Comparison of ENCODE assay signal across 20 mouse cellular contexts in genomic region chr16:27962811-27963210, GRCm38 (mm10).
DNase-seq lines count a peak whose midpoint lies in the region; ATAC-seq and TF ChIP-seq lines count a peak whose summit lies in the region.
"Had no signal": no experiment of that assay in that cellular context is flagged by ENCODE, and none has a peak within 500 bp of the region (broad histone marks: within the 10 kb centered on the region; RNA-seq: fewer than 3 reads in every experiment).

No protein-coding gene starts in this region.

- WGBS in hindbrain, embryonic 15.5 days = 71% methylated on average over 2 of the region's 2 CpGs
- WGBS in hindbrain, embryonic 11.5 days = 88% methylated on average over 2 of the region's 2 CpGs
- 67% methylated on average over 2 of the region's 2 CpGs for WGBS in hindbrain, postnatal 0 days
- WGBS in neural tube, embryonic 15.5 days = 33% methylated on average over 2 of the region's 2 CpGs
- WGBS in heart, embryonic 11.5 days (ENCODE audit: insufficient replicate concordance) = 79% methylated on average over 2 of the region's 2 CpGs

- no peaks in the 10 kb centered on the region for H3K36me3 ChIP-seq in hindbrain, embryonic 15.5 days
- no peaks in the 10 kb centered on the region for H3K36me3 ChIP-seq in hindbrain, embryonic 11.5 days (ENCODE audit: control insufficient read depth, insufficient read depth, low read length)
- no peaks in the 10 kb centered on the region for H3K36me3 ChIP-seq in hindbrain, postnatal 0 days (ENCODE audit: insufficient read depth, low read length)
- H3K36me3 ChIP-seq in neural tube, embryonic 15.5 days = no peaks in the 10 kb centered on the region
- no peaks in the 10 kb centered on the region for H3K36me3 ChIP-seq in heart, embryonic 11.5 days (ENCODE audit: control insufficient read depth, insufficient read depth, low read length)
- H3K36me3 ChIP-seq: embryonic facial prominence, embryonic 13.5 days; forebrain, embryonic 12.5 days; heart, embryonic 13.5 days had no signal

- no peak for TF ChIP-seq POLR2A in brain, embryonic 14.5 days (IDR thresholded peaks at IDR 0.05; ENCODE audit: borderline replicate concordance, extremely low read depth, insufficient read depth, insufficient read length, poor library complexity, severe bottlenecking)

- no peaks in the 10 kb centered on the region for H3K4me1 ChIP-seq in hindbrain, embryonic 15.5 days (replicated peaks)
- H3K4me1 ChIP-seq in hindbrain, embryonic 11.5 days (replicated peaks; ENCODE audit: control insufficient read depth, insufficient read depth, low read length) = no peaks in the 10 kb centered on the region
- no peaks in the 10 kb centered on the region for H3K4me1 ChIP-seq in hindbrain, postnatal 0 days (ENCODE audit: insufficient read depth, low read length)
- no peaks in the 10 kb centered on the region for H3K4me1 ChIP-seq in neural tube, embryonic 15.5 days
- no peaks in the 10 kb centered on the region for H3K4me1 ChIP-seq in heart, embryonic 11.5 days (ENCODE audit: control insufficient read depth, insufficient read depth, low read length)
- H3K4me1 ChIP-seq: embryonic facial prominence, embryonic 13.5 days; forebrain, embryonic 12.5 days; heart, embryonic 13.5 days had no signal

- 0 out of 2 replicates have a peak, but pooled peaks have one; percentile 34 for ATAC-seq in hindbrain, embryonic 15.5 days (ENCODE audit: low FRiP score, low read depth)
- no peak for ATAC-seq in hindbrain, embryonic 11.5 days (ENCODE audit: low FRiP score)
- ATAC-seq in hindbrain, postnatal 0 days = no peak
- peak; percentile 85 for ATAC-seq in neural tube, embryonic 15.5 days (ENCODE audit: low FRiP score)
- no peak for ATAC-seq in activated CD4-positive, CD25-positive, alpha-beta regulatory T cell, adult 4 months
- no peak for ATAC-seq in heart, embryonic 11.5 days (replicated peaks; ENCODE audit: insufficient number of reproducible peaks, low FRiP score, low TSS enrichment)
- ATAC-seq: inflammation-experienced regulatory T-cells, adult 6 months; intestine, postnatal 0 days had no signal

- H3K9ac ChIP-seq in hindbrain, embryonic 15.5 days = no peak overlapping the region
- H3K9ac ChIP-seq in hindbrain, embryonic 11.5 days (ENCODE audit: low read depth, low read length) = no peak overlapping the region
- no peak overlapping the region for H3K9ac ChIP-seq in hindbrain, postnatal 0 days (replicated peaks; ENCODE audit: low read length)
- H3K9ac ChIP-seq in neural tube, embryonic 15.5 days (replicated peaks) = no peak overlapping the region
- no peak overlapping the region for H3K9ac ChIP-seq in heart, embryonic 11.5 days (ENCODE audit: low read depth, low read length)
- H3K9ac ChIP-seq: embryonic facial prominence, embryonic 13.5 days; forebrain, embryonic 12.5 days; heart, embryonic 13.5 days had no signal

- no peak overlapping the region for H3K4me3 ChIP-seq in hindbrain, embryonic 15.5 days
- H3K4me3 ChIP-seq in hindbrain, embryonic 11.5 days (ENCODE audit: low read depth, low read length) = no peak overlapping the region
- no peak overlapping the region for H3K4me3 ChIP-seq in hindbrain, postnatal 0 days (ENCODE audit: low read length)
- no peak overlapping the region for H3K4me3 ChIP-seq in neural tube, embryonic 15.5 days (replicated peaks)
- no peak overlapping the region for H3K4me3 ChIP-seq in heart, embryonic 11.5 days (ENCODE audit: low read depth, low read length)
- H3K4me3 ChIP-seq: embryonic facial prominence, embryonic 13.5 days; forebrain, embryonic 12.5 days; gastrocnemius, adult 2 months; heart, embryonic 13.5 days had no signal

- no peak for TF ChIP-seq CTCF in brain, embryonic 14.5 days (IDR thresholded peaks at IDR 0.05; ENCODE audit: borderline replicate concordance, extremely low read depth, insufficient read depth, insufficient read length)
- no peak for TF ChIP-seq CTCF in hindbrain, postnatal 0 days (IDR thresholded peaks at IDR 0.05; ENCODE audit: low read depth)

- no peak overlapping the region for H3K27ac ChIP-seq in hindbrain, embryonic 15.5 days (replicated peaks)
- no peak overlapping the region for H3K27ac ChIP-seq in hindbrain, embryonic 11.5 days (ENCODE audit: low read depth, low read length)
- no peak overlapping the region for H3K27ac ChIP-seq in hindbrain, postnatal 0 days
- H3K27ac ChIP-seq in neural tube, embryonic 15.5 days (replicated peaks) = no peak overlapping the region
- H3K27ac ChIP-seq in heart, embryonic 11.5 days (ENCODE audit: low read depth, low read length) = no peak overlapping the region
- H3K27ac ChIP-seq: embryonic facial prominence, embryonic 13.5 days; forebrain, embryonic 12.5 days; gastrocnemius, adult 2 months; heart, embryonic 13.5 days had no signal

- no peaks in the 10 kb centered on the region for H3K9me3 ChIP-seq in hindbrain, embryonic 15.5 days
- no peaks in the 10 kb centered on the region for H3K9me3 ChIP-seq in hindbrain, embryonic 11.5 days (ENCODE audit: control insufficient read depth, low read length)
- H3K9me3 ChIP-seq in hindbrain, postnatal 0 days (ENCODE audit: low read length) = no peaks in the 10 kb centered on the region
- H3K9me3 ChIP-seq in neural tube, embryonic 15.5 days (replicated peaks) = no peaks in the 10 kb centered on the region
- H3K9me3 ChIP-seq in heart, embryonic 11.5 days (replicated peaks; ENCODE audit: control insufficient read depth, low read length) = no peaks in the 10 kb centered on the region
- H3K9me3 ChIP-seq: embryonic facial prominence, embryonic 13.5 days; forebrain, embryonic 12.5 days; heart, embryonic 13.5 days had no signal

- no peaks in the 10 kb centered on the region for H3K27me3 ChIP-seq in hindbrain, embryonic 15.5 days
- no peaks in the 10 kb centered on the region for H3K27me3 ChIP-seq in hindbrain, embryonic 11.5 days (ENCODE audit: control insufficient read depth, insufficient read depth, low read length)
- no peaks in the 10 kb centered on the region for H3K27me3 ChIP-seq in hindbrain, postnatal 0 days (ENCODE audit: insufficient read depth, low read length)
- H3K27me3 ChIP-seq in neural tube, embryonic 15.5 days (replicated peaks) = no peaks in the 10 kb centered on the region
- H3K27me3 ChIP-seq in heart, embryonic 11.5 days (ENCODE audit: control insufficient read depth, insufficient read depth, low read length) = no peaks in the 10 kb centered on the region
- H3K27me3 ChIP-seq: embryonic facial prominence, embryonic 13.5 days; forebrain, embryonic 12.5 days; heart, embryonic 13.5 days had no signal

- no peak overlapping the region for H3K4me2 ChIP-seq in hindbrain, embryonic 15.5 days
- H3K4me2 ChIP-seq in hindbrain, embryonic 11.5 days (replicated peaks; ENCODE audit: low read depth, low read length) = no peak overlapping the region
- H3K4me2 ChIP-seq in hindbrain, postnatal 0 days (ENCODE audit: low read depth, low read length) = no peak overlapping the region
- no peak overlapping the region for H3K4me2 ChIP-seq in neural tube, embryonic 15.5 days
- no peak overlapping the region for H3K4me2 ChIP-seq in heart, embryonic 11.5 days
- H3K4me2 ChIP-seq: embryonic facial prominence, embryonic 13.5 days; forebrain, embryonic 12.5 days; heart, embryonic 13.5 days had no signal

- DNase-seq in hindbrain, embryonic 11.5 days (ENCODE audit: low spot score) = no peak
- DNase-seq in brain, embryonic 14.5 days (ENCODE audit: low read depth) = peak; percentile 22
- peak; percentile 25 for DNase-seq in hindbrain, postnatal 0 days (ENCODE audit: low spot score)
- DNase-seq: adrenal gland, adult 8-10 months; adrenal gland, postnatal 36 days; cerebellum, adult 11-12 months; cerebellum, adult 9-10 months; cerebellum, postnatal 25 days; gastrocnemius, adult 2 months; gastrocnemius, postnatal 25 days; heart, postnatal 36 days had no signal

Comparison
In these comparisons a context has a peak if more than half of its experiments do, and no peak if none do; other contexts are left out.
1. ATAC-seq: peak in hindbrain, embryonic 15.5 days (single experiment) and neural tube, embryonic 15.5 days (single experiment); none in hindbrain, embryonic 11.5 days (single experiment), hindbrain, postnatal 0 days (single experiment), activated CD4-positive, CD25-positive, alpha-beta regulatory T cell, adult 4 months (single experiment) and heart, embryonic 11.5 days (single experiment).